Mouse (Mus musculus) adrenal gland, postnatal 4 days (tissue): Measurements from ENCODE around the gene Notch4. TPM values are rescaled to one million over a fixed set of nuclear protein-coding genes. Genes with fewer than 3 reads are reported as not detected.
"Not testable (repeated sequence)": the region's sequence is repeated elsewhere in the genome, so short reads cannot be mapped to it uniquely, and the experiment has no call there.

Experiments
- DNase-seq, 2 experiments: peaks; one replicate each; pipeline ENCODE4 v3.0.0; 2021 to 2022; ENCODE audit warnings: low spot score in 2 of 2, mixed read lengths in 2 of 2
- long read RNA-seq, 2 experiments: library from polyadenylated mRNA; stranded (forward); transcript quantifications; one replicate each; pipeline ENCODE4 v2.0.0; 2021
- total RNA-seq, 2 experiments: library from RNA; stranded (reverse); gene quantifications; 2 replicates each; pipeline ENCODE4 v1.2.3; 2021

Notch4 gene
- 10 to 100 TPM; 36.1 to 37.1 TPM for total RNA-seq
- long read RNA-seq, experiment 1, full-length matches to known transcripts = 1 of 18 reads
- long read RNA-seq, experiment 1, partial matches to known transcripts = 12 of 18 reads
- long read RNA-seq, experiment 1, other reads (novel, unspliced or antisense) = 5 of 18 reads
- long read RNA-seq, experiment 2, full-length matches to known transcripts = 1 of 35 reads
- long read RNA-seq, experiment 2, partial matches to known transcripts = 26 of 35 reads
- long read RNA-seq, experiment 2, other reads (novel, unspliced or antisense) = 8 of 35 reads

- DNase-seq = no peak
These were observed at the start of gene Notch4 for GRCm38 (mm10) chr17:34564003-34564421. Gene Notch4 (plus strand): TSS chr17:34564268.

- no peak for DNase-seq
These were observed 47.6 kb upstream of the Notch4 start for GRCm38 (mm10) chr17:34516514-34516913.

GRCm38 (mm10) chr17:34517252-34517651 is 46.8 kb upstream of the Notch4 start, which contains the start of gene Btnl6:
Gene Btnl6 (minus strand): TSS chr17:34517352.
- DNase-seq = no peak

GRCm38 (mm10) chr17:34517795-34518194 is 46.3 kb upstream of the Notch4 start:
- no peak for DNase-seq

GRCm38 (mm10) chr17:34518571-34518970 is 45.5 kb upstream of the Notch4 start:
- DNase-seq = not testable (repeated sequence)

- no peak for DNase-seq
These were observed 45.1 kb upstream of the Notch4 start for GRCm38 (mm10) chr17:34519001-34519400.

GRCm38 (mm10) chr17:34532671-34533070 is 31.4 kb upstream of the Notch4 start:
- no peak for DNase-seq

- DNase-seq = not testable (repeated sequence)
These were observed 20.5 kb upstream of the Notch4 start for GRCm38 (mm10) chr17:34543567-34543966.

GRCm38 (mm10) chr17:34546797-34547196 is 17.3 kb upstream of the Notch4 start:
- no peak for DNase-seq

GRCm38 (mm10) chr17:34547601-34548000 is 16.5 kb upstream of the Notch4 start:
- DNase-seq = no peak

- DNase-seq = no peak
These were observed 14.9 kb upstream of the Notch4 start for GRCm38 (mm10) chr17:34549156-34549555.

- DNase-seq = no peak
These were observed 14.2 kb upstream of the Notch4 start for GRCm38 (mm10) chr17:34549843-34550242.

- DNase-seq = peak in 1 of 2 experiments; percentile 74
These were observed 8.6 kb upstream of the Notch4 start for GRCm38 (mm10) chr17:34555483-34555882.

GRCm38 (mm10) chr17:34556406-34556805 is 7.7 kb upstream of the Notch4 start:
- DNase-seq = no peak

- no peak for DNase-seq
These were observed 6.7 kb upstream of the Notch4 start for GRCm38 (mm10) chr17:34557411-34557810.

GRCm38 (mm10) chr17:34559116-34559515 is 5.0 kb upstream of the Notch4 start:
- no peak for DNase-seq

- DNase-seq = no peak
These were observed 4.2 kb upstream of the Notch4 start for GRCm38 (mm10) chr17:34559895-34560294.

GRCm38 (mm10) chr17:34560438-34560837 is 3.6 kb upstream of the Notch4 start:
- no peak for DNase-seq

GRCm38 (mm10) chr17:34561200-34561599 is 2.9 kb upstream of the Notch4 start:
- DNase-seq = no peak

GRCm38 (mm10) chr17:34562595-34562994 is 1.5 kb upstream of the Notch4 start:
- DNase-seq = no peak

- DNase-seq = no peak
These were observed 714 bp upstream of the Notch4 start for GRCm38 (mm10) chr17:34563354-34563753.

- no peak for DNase-seq
These were observed 728 bp downstream of the Notch4 start for GRCm38 (mm10) chr17:34564796-34565195.

- no peak for DNase-seq
These were observed 3.2 kb downstream of the Notch4 start for GRCm38 (mm10) chr17:34567311-34567710.
